Mouse (Mus musculus) forelimb bud, embryonic 11.5 days (tissue): Measurements from ENCODE around the gene Midn.
"Not testable (repeated sequence)": the region's sequence is repeated elsewhere in the genome, so short reads cannot be mapped to it uniquely, and the experiment has no call there.

ENCODE experiments used
- DNase-seq: peaks from one replicate; pipeline ENCODE4 v3.0.0-alpha.2; 2012; ENCODE audit warnings: low read depth, low spot score

Gene Midn

GRCm38 (mm10) chr10:80157141-80157929, 9.3 kb downstream of the Midn start:
- DNase-seq = no peak

DNA sequence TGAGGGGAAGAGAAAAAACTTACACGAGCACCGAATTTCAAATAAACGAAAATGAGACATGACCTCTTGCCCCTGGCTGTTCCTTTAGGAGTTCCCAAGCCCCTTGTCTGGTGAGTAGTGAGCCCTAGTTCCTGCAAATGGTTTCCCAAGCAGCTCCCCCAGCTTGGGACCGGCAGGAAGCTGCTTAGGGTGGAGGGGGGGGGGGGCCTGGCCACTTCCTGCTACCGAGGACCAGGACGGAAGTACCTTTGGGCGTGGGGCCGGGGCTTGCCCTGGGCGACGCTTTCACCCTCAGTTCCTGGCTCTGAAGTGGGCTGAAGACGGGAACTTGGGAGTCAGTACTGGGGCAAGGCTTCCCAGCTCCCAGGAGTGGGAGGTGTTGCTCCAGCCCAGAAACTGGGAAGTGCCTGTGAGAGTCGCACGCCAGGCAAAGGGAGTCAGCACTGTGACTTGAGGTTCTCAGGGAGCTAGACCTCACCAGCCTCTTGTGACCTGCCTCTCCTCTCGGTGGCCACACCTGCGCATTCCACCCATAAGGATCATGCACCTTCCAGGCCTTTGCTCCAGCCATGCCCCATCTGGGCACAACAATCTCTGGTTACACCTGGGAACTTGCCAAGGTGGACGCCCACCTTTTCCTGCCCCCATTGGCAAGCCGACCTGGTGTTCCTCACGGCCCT, 10.4 kb downstream of the Midn start:
- DNase-seq = no peak

GRCm38 (mm10) chr10:80159021-80159560, 11.0 kb downstream of the Midn start:
- DNase-seq = peak; percentile 70

DNA sequence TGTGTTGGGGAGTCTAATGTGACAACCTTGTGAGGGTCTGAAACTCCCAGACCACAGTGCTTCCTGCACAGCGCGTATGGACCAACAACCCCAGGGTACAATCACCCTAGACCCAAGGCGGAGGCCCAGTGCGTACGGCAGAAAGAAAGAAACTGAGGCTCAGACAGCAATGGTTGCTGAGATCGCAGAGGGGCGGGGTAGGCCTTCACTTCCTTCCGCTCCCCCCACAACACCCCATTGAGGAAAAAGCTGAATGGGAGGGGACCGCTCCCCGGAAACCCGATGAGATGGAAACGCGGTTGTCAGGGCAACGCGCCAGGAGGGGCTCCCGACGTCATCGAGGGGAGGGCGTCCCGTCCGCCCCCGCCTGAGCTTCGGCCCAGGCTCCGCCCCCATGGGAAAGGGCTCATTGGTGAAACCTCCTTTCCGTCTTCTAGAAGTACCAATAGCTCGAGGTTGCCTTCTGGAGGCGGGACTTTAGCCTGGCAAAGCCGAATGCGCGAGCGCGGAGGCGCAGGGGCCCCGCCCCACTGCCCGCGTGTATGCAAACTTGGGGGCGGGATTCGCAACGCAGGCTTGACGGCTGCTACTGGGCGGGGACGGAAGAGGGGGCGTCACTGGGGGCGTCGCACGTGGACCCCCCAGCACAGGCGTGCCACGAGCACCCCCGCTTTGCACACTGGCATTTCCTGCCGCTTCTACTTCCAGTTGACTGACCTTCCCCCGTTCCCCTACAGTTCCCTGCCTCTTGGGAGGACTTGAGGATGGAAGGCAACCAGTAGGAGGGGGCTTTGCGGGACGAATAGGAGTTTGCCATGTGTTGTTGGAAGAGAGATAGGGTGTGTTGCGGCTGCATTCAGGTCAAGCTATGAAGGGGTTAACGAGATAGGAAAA, 11.7 kb downstream of the Midn start:
- DNase-seq = peak; percentile 99

DNA sequence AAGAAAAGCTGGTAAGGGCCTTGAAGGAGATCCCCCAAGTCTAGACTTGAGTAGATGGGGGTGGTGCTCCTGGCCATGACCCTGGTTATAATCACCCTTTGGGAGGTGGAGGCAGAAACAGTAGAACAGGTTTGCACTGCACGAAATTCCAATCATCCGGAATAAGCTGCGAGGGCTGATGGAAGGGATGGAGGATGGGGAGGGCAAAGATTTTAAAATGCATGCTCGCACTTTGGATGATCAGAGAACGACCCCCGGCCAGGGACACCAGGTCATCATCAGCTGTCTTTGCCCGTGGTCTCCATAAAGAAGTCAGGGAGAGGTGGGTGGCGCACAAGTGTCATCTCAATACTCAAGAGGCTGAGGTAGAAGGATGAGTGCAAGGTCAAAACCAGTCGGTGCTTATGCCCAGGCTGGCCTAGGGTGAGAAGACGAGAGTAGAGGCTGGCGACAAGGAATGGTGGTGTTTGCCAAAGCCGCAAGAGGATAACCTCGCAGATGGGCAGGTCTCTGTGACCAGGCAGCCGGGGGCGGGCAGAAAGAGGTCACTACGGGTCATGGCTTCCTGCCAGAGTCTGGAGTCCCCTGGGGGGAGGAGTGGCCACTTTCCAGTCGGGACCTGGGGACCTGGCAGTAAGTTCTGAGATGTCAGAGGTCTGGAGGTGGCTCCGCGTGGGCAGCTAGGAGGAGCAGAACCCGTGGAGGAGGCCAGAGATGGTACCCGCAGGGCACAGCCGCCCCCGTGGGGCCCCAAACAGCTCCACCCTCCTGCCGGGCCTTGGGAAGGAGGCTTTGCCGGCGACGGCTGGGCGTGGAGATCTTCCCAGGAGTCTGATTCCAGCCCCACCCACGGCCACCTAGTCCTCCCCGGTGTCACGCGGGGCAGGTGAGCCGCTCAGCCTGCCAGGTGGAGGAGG, 12.6 kb downstream of the Midn start:
- DNase-seq = no peak

- peak; percentile 62 for DNase-seq
These were observed 13.6 kb downstream of the Midn start for GRCm38 (mm10) chr10:80161522-80162242.

GRCm38 (mm10) chr10:80162243-80162608, 14.2 kb downstream of the Midn start:
- no peak for DNase-seq

DNA sequence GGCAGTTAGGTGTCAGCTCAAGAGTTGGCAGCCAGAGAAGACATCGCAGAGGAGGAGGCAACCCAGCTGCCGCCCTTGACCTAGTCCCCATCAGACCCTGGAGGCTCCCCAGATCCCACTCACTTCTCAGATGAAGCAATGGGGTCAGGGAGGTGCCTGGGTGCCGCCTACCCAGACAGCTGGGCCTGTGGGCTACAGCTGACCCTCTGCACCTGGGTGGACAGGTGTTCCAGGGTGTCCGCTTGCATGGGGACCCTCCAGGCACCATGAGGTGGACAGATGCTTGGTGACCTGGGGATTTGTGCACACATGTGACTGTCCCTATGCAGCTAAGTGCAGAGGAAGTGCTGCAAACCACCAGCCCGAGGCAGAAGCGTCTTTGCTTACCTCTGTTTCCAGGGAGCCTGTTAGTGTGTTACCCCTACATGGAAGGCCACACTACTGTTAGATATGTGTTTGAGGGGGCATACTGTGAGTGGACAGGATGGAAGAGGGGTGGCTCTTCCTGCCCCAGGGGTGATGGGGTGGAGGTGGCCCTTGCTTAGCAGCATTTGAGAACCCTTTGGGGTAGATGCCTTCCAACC, 14.7 kb downstream of the Midn start:
- no peak for DNase-seq

GRCm38 (mm10) chr10:80163721-80164120, 15.6 kb downstream of the Midn start:
- DNase-seq = no peak

- DNase-seq = no peak
These were observed 16.3 kb downstream of the Midn start for GRCm38 (mm10) chr10:80164161-80164997.

- DNase-seq = peak; percentile 95
These were observed 16.9 kb downstream of the Midn start for GRCm38 (mm10) chr10:80164998-80165344.

GRCm38 (mm10) chr10:80165392-80166128, 17.5 kb downstream of the Midn start, which contains the start of gene Cirbp:
Cirbp (plus strand) TSS chr10:80165985.
- DNase-seq = no peak

DNA sequence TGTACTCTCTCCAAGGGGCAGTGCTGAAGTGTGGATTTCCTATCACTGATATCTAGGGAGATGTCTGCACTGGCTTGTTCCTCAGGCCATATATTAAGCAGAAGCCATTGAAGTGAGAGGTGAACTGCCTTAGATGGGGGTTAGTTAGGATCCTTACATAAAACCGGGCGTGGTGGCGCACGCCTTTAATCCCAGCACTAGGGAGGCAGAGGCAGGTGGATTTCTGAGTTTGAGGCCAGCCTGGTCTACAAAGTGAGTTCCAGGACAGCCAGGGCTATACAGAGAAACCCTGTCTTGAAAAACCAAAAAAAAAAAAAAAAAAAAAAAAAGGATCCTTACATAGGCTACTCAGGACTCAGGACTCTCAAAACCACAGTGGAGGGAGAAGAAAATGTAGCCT, 18.1 kb downstream of the Midn start:
- not testable (repeated sequence) for DNase-seq

DNA sequence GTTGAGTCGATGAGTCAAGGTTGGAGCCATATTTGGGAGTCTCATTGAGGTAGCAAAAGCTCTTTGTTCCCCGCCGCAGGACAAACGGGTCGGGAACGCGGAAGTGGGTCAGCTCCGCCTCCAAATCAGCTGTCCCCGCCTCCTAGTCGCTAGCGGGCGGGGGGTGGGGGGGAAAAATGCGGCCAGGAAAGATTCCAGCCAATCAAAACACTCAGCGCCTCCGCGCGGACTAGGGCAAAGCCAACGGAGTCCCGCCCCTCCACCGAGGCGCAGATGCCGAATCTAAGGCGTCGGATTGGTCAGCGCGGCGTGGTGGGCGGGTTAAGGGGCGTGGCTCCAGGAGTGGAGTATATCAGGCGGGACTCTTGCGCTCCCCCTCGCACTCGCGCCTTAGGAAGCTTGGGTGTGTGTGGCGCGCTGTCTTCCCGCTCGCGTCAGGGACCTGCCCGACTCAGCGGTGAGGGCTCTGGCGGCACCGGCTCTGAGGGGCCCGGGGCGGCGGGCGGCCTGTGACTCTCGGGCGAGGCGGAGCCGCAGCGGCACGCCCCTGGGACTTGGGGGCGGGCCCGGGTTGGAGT, 19.5 kb downstream of the Midn start:
- DNase-seq = peak; percentile 99

- peak; percentile 96 for DNase-seq
These were observed 20.1 kb downstream of the Midn start for GRCm38 (mm10) chr10:80168038-80168661.

GRCm38 (mm10) chr10:80169070-80169469, 21.0 kb downstream of the Midn start:
- DNase-seq = no peak

GRCm38 (mm10) chr10:80169651-80170050, 21.6 kb downstream of the Midn start:
- DNase-seq = no peak
